Mouse (Mus musculus) mouse trophoblast stem cell (cell line): ENCODE measurements around the gene Nags.

ENCODE experiments used
- in situ Hi-C, 2 experiments: fragments of 300-500 bp; cut with MseI, MboI; formaldehyde crosslinking; loops; 2 replicates in 1 of 2; 3 replicates in 1 of 2; pipeline ENCODE4 v1.15.1; 2025

The Nags gene

GRCm38 (mm10) chr11:102145471-102146001 is at the start of gene Nags:
Gene Nags (plus strand): TSS chr11:102145513.
- in situ Hi-C loops = no loop called here

GRCm38 (mm10) chr11:102095676-102096075 is 49.6 kb upstream of the Nags start:
- in situ Hi-C loops = no loop called here

GRCm38 (mm10) chr11:102096446-102096845 is 48.9 kb upstream of the Nags start:
- in situ Hi-C loops = no loop called here

- in situ Hi-C loops = no loop called here
Observed at GRCm38 (mm10) chr11:102096887-102097391, 48.4 kb upstream of the Nags start.

- in situ Hi-C loops = loop anchor here (5.0 kb wide), 1 partner anchor 36 kb away; no protein-coding TSS in a partner anchor
Observed at GRCm38 (mm10) chr11:102101219-102101618, 44.1 kb upstream of the Nags start, which contains the start of gene Ppy. Gene Ppy (minus strand): TSS chr11:102101319.

GRCm38 (mm10) chr11:102102485-102103258 is 42.6 kb upstream of the Nags start:
- in situ Hi-C loops = loop anchor here (5.0 kb wide), 1 partner anchor 35 kb away; no protein-coding TSS in a partner anchor

- in situ Hi-C loops = no loop called here
Observed at GRCm38 (mm10) chr11:102106911-102107310, 38.4 kb upstream of the Nags start.

- in situ Hi-C loops = no loop called here
Observed at GRCm38 (mm10) chr11:102107732-102108131, 37.6 kb upstream of the Nags start, which contains the start of gene Pyy. Gene Pyy (minus strand): TSS chr11:102107832.

- in situ Hi-C loops = no loop called here
Observed at GRCm38 (mm10) chr11:102111576-102111975, 33.7 kb upstream of the Nags start.

GRCm38 (mm10) chr11:102116241-102116640 is 29.1 kb upstream of the Nags start:
- in situ Hi-C loops = no loop called here

- in situ Hi-C loops = no loop called here
Observed at GRCm38 (mm10) chr11:102117386-102117785, 27.9 kb upstream of the Nags start.

GRCm38 (mm10) chr11:102134516-102134915 is 10.8 kb upstream of the Nags start:
- in situ Hi-C loops = loop anchor here in 1 of 2 experiments (10.0 kb wide), 1 partner anchor 70 kb away; no protein-coding TSS in a partner anchor

GRCm38 (mm10) chr11:102137625-102138446 is 7.5 kb upstream of the Nags start:
- in situ Hi-C loops = loop anchor here (5.0 to 10.0 kb wide), 3 partner anchors 36 to 76 kb away; partner anchors contain the start of gene Ppy (in 2 of the 2)

GRCm38 (mm10) chr11:102138447-102138740 is 6.9 kb upstream of the Nags start:
- in situ Hi-C loops = loop anchor here (5.0 to 10.0 kb wide), 3 partner anchors 36 to 76 kb away; partner anchors contain the start of gene Ppy (in 2 of the 2)

- in situ Hi-C loops = no loop called here
Observed at GRCm38 (mm10) chr11:102140508-102140907, 4.8 kb upstream of the Nags start.

GRCm38 (mm10) chr11:102142355-102142754 is 3.0 kb upstream of the Nags start:
- in situ Hi-C loops = no loop called here

GRCm38 (mm10) chr11:102144957-102145470 is 299 bp upstream of the Nags start:
- in situ Hi-C loops = no loop called here

GRCm38 (mm10) chr11:102146005-102146404 is 692 bp downstream of the Nags start:
- in situ Hi-C loops = no loop called here

GRCm38 (mm10) chr11:102146531-102146930 is 1.2 kb downstream of the Nags start:
- in situ Hi-C loops = no loop called here

- in situ Hi-C loops = no loop called here
Observed at GRCm38 (mm10) chr11:102147213-102147989, 2.1 kb downstream of the Nags start.
